Mouse (Mus musculus) G1E (cell line): ENCODE results near the gene Olfr114. TPM values are rescaled to one million over a fixed set of nuclear protein-coding genes. Genes with fewer than 3 reads are reported as not detected.

Experiments used
- ATAC-seq: 2 replicates; pipeline ENCODE4 v1.8.0; 2016; ENCODE audit warnings: mild to moderate bottlenecking; ENCODE audit not compliant: insufficient number of reproducible peaks, poor library complexity, low FRiP score, severe bottlenecking; ENCODE audit errors: extremely low read depth
- DNase-seq: peaks from one replicate; pipeline ENCODE4 v3.0.0; 2012; ENCODE audit warnings: low spot score
- H3K27me3 ChIP-seq: 2 replicates; pipeline ENCODE4 v1.6.1; 2012; ENCODE audit warnings: mild to moderate bottlenecking, low read length, inconsistent platforms; ENCODE audit not compliant: insufficient read depth
- H3K36me3 ChIP-seq: replicated peaks from 2 replicates; pipeline ENCODE3; 2012; ENCODE audit warnings: mild to moderate bottlenecking, inconsistent platforms
- H3K4me1 ChIP-seq: 2 replicates; pipeline ENCODE4 v1.6.1; 2012; ENCODE audit warnings: low read depth, low read length, inconsistent platforms, mixed read lengths; ENCODE audit not compliant: insufficient read depth
- H3K4me3 ChIP-seq: 2 replicates; pipeline ENCODE4 v1.5.1; 2012; ENCODE audit warnings: low read depth, mild to moderate bottlenecking, inconsistent platforms, low read length, moderate library complexity, mixed read lengths
- H3K9me3 ChIP-seq: replicated peaks from 2 replicates; pipeline ENCODE4 v1.6.1; 2012; ENCODE audit warnings: inconsistent platforms
- CTCF ChIP-seq: IDR thresholded peaks from 2 replicates; pipeline ENCODE4 v1.5.1; 2012; ENCODE audit warnings: low read depth, low read length, inconsistent platforms, mixed read lengths
- GATA1 ChIP-seq: IDR thresholded peaks from 2 replicates; pipeline ENCODE4 v1.6.1; 2012; ENCODE audit warnings: borderline replicate concordance, low read length, inconsistent platforms, mixed read lengths
- GATA2 ChIP-seq: IDR thresholded peaks from 2 replicates; pipeline ENCODE4 v1.6.1; 2012; ENCODE audit warnings: low read depth, low read length, inconsistent platforms, borderline replicate concordance
- POLR2AphosphoS5 ChIP-seq: IDR thresholded peaks from 2 replicates; pipeline ENCODE4 v1.6.1; 2012; ENCODE audit warnings: low read depth, low read length, inconsistent platforms; ENCODE audit not compliant: insufficient replicate concordance
- TAL1 ChIP-seq: conservative IDR thresholded peaks from 2 replicates; pipeline ENCODE4 v1.6.1; 2012; ENCODE audit warnings: low read depth, low read length, inconsistent platforms, mixed read lengths
- polyA plus RNA-seq: library from polyadenylated mRNA; stranded (reverse); fragments of >175 nt; gene quantifications from 2 replicates; pipeline ENCODE4 v1.2.3, GENCODE M21; 2012
- total RNA-seq, 2 experiments: library from RNA; stranded (forward) in 1 of 2; stranded (reverse) in 1 of 2; fragments of 200-1000 nt in 1 of 2; fragments of >200 nt in 1 of 2; fragmentation: Nextera tagmentation in 1 of 2; gene quantifications; 2 replicates each; pipeline ENCODE4 v1.2.3; 2014 to 2017

Gene Olfr114
- total and polyA plus RNA-seq, 3 experiments: not detected

DNA sequence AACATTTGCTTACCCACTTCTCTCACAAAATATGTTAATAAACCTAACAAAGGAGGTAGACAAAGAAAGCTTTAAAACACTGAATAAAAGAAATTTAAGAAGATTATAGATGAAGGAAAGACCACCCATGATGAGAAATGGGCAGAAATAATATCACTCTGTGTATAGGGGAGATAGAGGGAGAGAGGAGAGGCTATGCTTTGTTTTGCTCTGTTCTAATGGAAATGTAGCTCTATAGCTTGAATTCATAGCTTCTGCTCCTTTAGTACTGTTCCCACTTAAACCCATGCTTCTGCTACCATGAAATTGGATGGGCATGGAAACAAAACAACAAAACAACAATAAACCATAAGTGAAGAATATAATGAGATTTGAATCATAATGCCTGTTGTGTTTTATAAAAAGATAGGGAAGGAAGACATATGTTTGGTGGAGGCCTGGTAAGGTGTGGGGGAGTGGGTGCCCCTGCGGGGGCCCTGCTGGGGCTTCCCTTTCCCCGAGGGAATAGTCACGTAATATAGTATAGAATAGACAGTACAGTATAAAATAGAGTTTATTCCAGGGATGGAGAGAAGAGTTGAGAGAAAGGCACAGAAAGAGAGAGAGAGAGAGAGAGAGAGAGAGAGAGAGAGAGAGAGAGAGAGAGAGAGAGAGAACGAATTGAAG is 51.0 kb downstream of the Olfr114 start:
- Histone ChIP-seq H3K9me3 (no peaks in the 10 kb centered on the region), H3K4me3 (no peak overlapping the region), H3K27me3 (no peaks in the 10 kb centered on the region), H3K36me3 (no peaks in the 10 kb centered on the region), H3K4me1 (no peaks in the 10 kb centered on the region)
- DNase-seq (no peak), ATAC-seq (no peak)
- no peak for TF ChIP-seq TAL1
- TF ChIP-seq POLR2AphosphoS5: no peak
- no peak for TF ChIP-seq GATA2
- TF ChIP-seq GATA1: no peak
- TF ChIP-seq CTCF: no peak

Other genes starting within 250 kb of the Olfr114 start
Only the 20 nearest of the 22 such genes appear.
- gene Olfr105-ps, start 213.7 kb downstream of the Olfr114 start, total RNA-seq (2014; fragmentation: Nextera tagmentation): not detected in 2 replicates
- gene Olfr105-ps, start 213.7 kb downstream of the Olfr114 start, total RNA-seq (2017): 0.06 and 0.11 TPM in 2 replicates
- gene Olfr105-ps, start 213.7 kb downstream of the Olfr114 start, polyA plus RNA-seq: not detected in 2 replicates
- gene Olfr106-ps, start 202.3 kb downstream of the Olfr114 start, total RNA-seq (2014; fragmentation: Nextera tagmentation): not detected in 2 replicates
- gene Olfr106-ps, start 202.3 kb downstream of the Olfr114 start, total RNA-seq (2017): not detected in 2 replicates
- not detected in 2 replicates for gene Olfr106-ps, start 202.3 kb downstream of the Olfr114 start, polyA plus RNA-seq
- not detected in 2 replicates for gene Olfr107, start 193.5 kb downstream of the Olfr114 start, total RNA-seq (2014; fragmentation: Nextera tagmentation)
- 0.06 and 0.16 TPM in 2 replicates for gene Olfr107, start 193.5 kb downstream of the Olfr114 start, total RNA-seq (2017)
- gene Olfr107, start 193.5 kb downstream of the Olfr114 start, polyA plus RNA-seq: not detected in 2 replicates
- gene Olfr108, start 147.3 kb downstream of the Olfr114 start, total RNA-seq (2014; fragmentation: Nextera tagmentation): not detected in 2 replicates
- gene Olfr108, start 147.3 kb downstream of the Olfr114 start, total RNA-seq (2017): 0.11 TPM in 1 of 2 replicates, not detected in the other
- not detected in 2 replicates for gene Olfr108, start 147.3 kb downstream of the Olfr114 start, polyA plus RNA-seq
- not detected in 2 replicates for gene Olfr109, start 133.8 kb downstream of the Olfr114 start, total RNA-seq (2014; fragmentation: Nextera tagmentation)
- gene Olfr109, start 133.8 kb downstream of the Olfr114 start, total RNA-seq (2017): 0.05 and 0.06 TPM in 2 replicates
- gene Olfr109, start 133.8 kb downstream of the Olfr114 start, polyA plus RNA-seq: not detected in 2 replicates
- gene H2-M2, start 109.2 kb downstream of the Olfr114 start, total RNA-seq (2014; fragmentation: Nextera tagmentation): not detected in 2 replicates
- not detected in 2 replicates for gene H2-M2, start 109.2 kb downstream of the Olfr114 start, total RNA-seq (2017)
- not detected in 2 replicates for gene H2-M2, start 109.2 kb downstream of the Olfr114 start, polyA plus RNA-seq
- gene Olfr110, start 100.3 kb downstream of the Olfr114 start, total RNA-seq (2014; fragmentation: Nextera tagmentation): not detected in 2 replicates
- gene Olfr110, start 100.3 kb downstream of the Olfr114 start, total RNA-seq (2017): not detected in 2 replicates
- gene Olfr110, start 100.3 kb downstream of the Olfr114 start, polyA plus RNA-seq: not detected in 2 replicates
- not detected in 2 replicates for gene Olfr111, start 84.7 kb downstream of the Olfr114 start, total RNA-seq (2014; fragmentation: Nextera tagmentation)
- 0.12 TPM in 1 of 2 replicates, not detected in the other for gene Olfr111, start 84.7 kb downstream of the Olfr114 start, total RNA-seq (2017)
- not detected in 2 replicates for gene Olfr111, start 84.7 kb downstream of the Olfr114 start, polyA plus RNA-seq
- not detected in 2 replicates for gene Olfr112, start 23.3 kb downstream of the Olfr114 start, total RNA-seq (2014; fragmentation: Nextera tagmentation)
- gene Olfr112, start 23.3 kb downstream of the Olfr114 start, total RNA-seq (2017): 0.05 and 0.12 TPM in 2 replicates
- gene Olfr112, start 23.3 kb downstream of the Olfr114 start, polyA plus RNA-seq: not detected in 2 replicates
- gene Olfr113, start 15.1 kb downstream of the Olfr114 start, total RNA-seq (2014; fragmentation: Nextera tagmentation): not detected in 2 replicates
- 0.22 TPM in 1 of 2 replicates, not detected in the other for gene Olfr113, start 15.1 kb downstream of the Olfr114 start, total RNA-seq (2017)
- gene Olfr113, start 15.1 kb downstream of the Olfr114 start, polyA plus RNA-seq: not detected in 2 replicates
- gene Olfr115, start 34.4 kb upstream of the Olfr114 start, total RNA-seq (2014; fragmentation: Nextera tagmentation): not detected in 2 replicates
- gene Olfr115, start 34.4 kb upstream of the Olfr114 start, total RNA-seq (2017): 0.44 TPM in 1 of 2 replicates, not detected in the other
- gene Olfr115, start 34.4 kb upstream of the Olfr114 start, polyA plus RNA-seq: not detected in 2 replicates
- gene Olfr116, start 34.5 kb upstream of the Olfr114 start, total RNA-seq (2014; fragmentation: Nextera tagmentation): not detected in 2 replicates
- gene Olfr116, start 34.5 kb upstream of the Olfr114 start, total RNA-seq (2017): 0.05 TPM in 1 of 2 replicates, not detected in the other
- gene Olfr116, start 34.5 kb upstream of the Olfr114 start, polyA plus RNA-seq: not detected in 2 replicates
- gene Olfr117, start 71.0 kb upstream of the Olfr114 start, total RNA-seq (2014; fragmentation: Nextera tagmentation): not detected in 2 replicates
- gene Olfr117, start 71.0 kb upstream of the Olfr114 start, total RNA-seq (2017): 0.05 TPM in 1 of 2 replicates, not detected in the other
- gene Olfr117, start 71.0 kb upstream of the Olfr114 start, polyA plus RNA-seq: not detected in 2 replicates
- gene Olfr118, start 74.2 kb upstream of the Olfr114 start, total RNA-seq (2014; fragmentation: Nextera tagmentation): not detected in 2 replicates
- 0.05 TPM in 1 of 2 replicates, not detected in the other for gene Olfr118, start 74.2 kb upstream of the Olfr114 start, total RNA-seq (2017)
- gene Olfr118, start 74.2 kb upstream of the Olfr114 start, polyA plus RNA-seq: not detected in 2 replicates
- not detected in 2 replicates for gene Olfr119, start 103.8 kb upstream of the Olfr114 start, total RNA-seq (2014; fragmentation: Nextera tagmentation)
- 0.17 TPM in 1 of 2 replicates, not detected in the other for gene Olfr119, start 103.8 kb upstream of the Olfr114 start, total RNA-seq (2017)
- not detected in 2 replicates for gene Olfr119, start 103.8 kb upstream of the Olfr114 start, polyA plus RNA-seq
- gene Olfr120, start 129.1 kb upstream of the Olfr114 start, total RNA-seq (2014; fragmentation: Nextera tagmentation): not detected in 2 replicates
- 0.11 TPM in 1 of 2 replicates, not detected in the other for gene Olfr120, start 129.1 kb upstream of the Olfr114 start, total RNA-seq (2017)
- gene Olfr120, start 129.1 kb upstream of the Olfr114 start, polyA plus RNA-seq: not detected in 2 replicates
- gene Olfr121, start 156.1 kb upstream of the Olfr114 start, total RNA-seq (2014; fragmentation: Nextera tagmentation): not detected in 2 replicates
- not detected in 2 replicates for gene Olfr121, start 156.1 kb upstream of the Olfr114 start, total RNA-seq (2017)
- not detected in 2 replicates for gene Olfr121, start 156.1 kb upstream of the Olfr114 start, polyA plus RNA-seq
- not detected in 2 replicates for gene Olfr122, start 175.9 kb upstream of the Olfr114 start, total RNA-seq (2014; fragmentation: Nextera tagmentation)
- not detected in 2 replicates for gene Olfr122, start 175.9 kb upstream of the Olfr114 start, total RNA-seq (2017)
- not detected in 2 replicates for gene Olfr122, start 175.9 kb upstream of the Olfr114 start, polyA plus RNA-seq
- gene Olfr123, start 200.8 kb upstream of the Olfr114 start, total RNA-seq (2014; fragmentation: Nextera tagmentation): not detected in 2 replicates
- 0.11 TPM in 1 of 2 replicates, not detected in the other for gene Olfr123, start 200.8 kb upstream of the Olfr114 start, total RNA-seq (2017)
- not detected in 2 replicates for gene Olfr123, start 200.8 kb upstream of the Olfr114 start, polyA plus RNA-seq
- not detected in 2 replicates for gene Olfr124, start 207.1 kb upstream of the Olfr114 start, total RNA-seq (2014; fragmentation: Nextera tagmentation)
- gene Olfr124, start 207.1 kb upstream of the Olfr114 start, total RNA-seq (2017): 0.27 TPM in 1 of 2 replicates, not detected in the other
- gene Olfr124, start 207.1 kb upstream of the Olfr114 start, polyA plus RNA-seq: not detected in 2 replicates